Mouse (Mus musculus) thymus, adult 18-20 months (tissue): Measurements from ENCODE around the gene Trpv5.

Source experiments
- DNase-seq, 2 experiments: peaks; one replicate each; pipeline ENCODE4 v3.0.0; 2022; ENCODE audit warnings: mixed read lengths in 2 of 2

The Trpv5 gene

GRCm38 (mm10) chr6:41680669-41681068 lies at the start of gene Trpv5:
Gene Trpv5, minus strand, starts transcription at chr6:41680769.
- no peak for DNase-seq

GRCm38 (mm10) chr6:41727989-41728609 lies 47.5 kb upstream of the Trpv5 start:
- peak; percentile 9 to 14 for DNase-seq

- DNase-seq = no peak
These were observed 40.9 kb upstream of the Trpv5 start for GRCm38 (mm10) chr6:41721430-41721829.

GRCm38 (mm10) chr6:41710281-41710680 lies 29.7 kb upstream of the Trpv5 start:
- DNase-seq = no peak

- DNase-seq = no peak
These were observed 25.7 kb upstream of the Trpv5 start for GRCm38 (mm10) chr6:41706275-41706674.

- DNase-seq = no peak
These were observed 23.6 kb upstream of the Trpv5 start, which contains the start of gene Kel for GRCm38 (mm10) chr6:41704123-41704522. Gene Kel, minus strand, starts transcription at chr6:41704339.

- DNase-seq = peak; percentile 22 to 23
These were observed 22.4 kb upstream of the Trpv5 start for GRCm38 (mm10) chr6:41702928-41703327.

- DNase-seq = no peak
These were observed 20.7 kb upstream of the Trpv5 start for GRCm38 (mm10) chr6:41701245-41701644.

GRCm38 (mm10) chr6:41694407-41694806 lies 13.8 kb upstream of the Trpv5 start:
- DNase-seq = no peak

GRCm38 (mm10) chr6:41692200-41692599 lies 11.6 kb upstream of the Trpv5 start:
- no peak for DNase-seq

GRCm38 (mm10) chr6:41685596-41685995 lies 5.0 kb upstream of the Trpv5 start:
- DNase-seq = no peak

GRCm38 (mm10) chr6:41684911-41685310 lies 4.3 kb upstream of the Trpv5 start:
- DNase-seq = no peak

GRCm38 (mm10) chr6:41684131-41684530 lies 3.6 kb upstream of the Trpv5 start, which contains the start of gene Llcfc1:
Gene Llcfc1, plus strand, starts transcription at chr6:41684431.
- no peak for DNase-seq

- no peak for DNase-seq
These were observed 1.1 kb upstream of the Trpv5 start for GRCm38 (mm10) chr6:41681656-41682055.

GRCm38 (mm10) chr6:41676530-41676929 lies 4.0 kb downstream of the Trpv5 start:
- no peak for DNase-seq

GRCm38 (mm10) chr6:41662320-41662719 lies 18.2 kb downstream of the Trpv5 start:
- DNase-seq = no peak

GRCm38 (mm10) chr6:41658487-41658886 lies 22.1 kb downstream of the Trpv5 start:
- DNase-seq = no peak

- no peak for DNase-seq
These were observed 25.9 kb downstream of the Trpv5 start for GRCm38 (mm10) chr6:41654648-41655047.

GRCm38 (mm10) chr6:41653173-41653572 lies 27.4 kb downstream of the Trpv5 start:
- no peak for DNase-seq

- DNase-seq = no peak
These were observed 33.9 kb downstream of the Trpv5 start for GRCm38 (mm10) chr6:41646672-41647071.

GRCm38 (mm10) chr6:41646220-41646619 lies 34.3 kb downstream of the Trpv5 start:
- no peak for DNase-seq

- DNase-seq = no peak
These were observed 37.3 kb downstream of the Trpv5 start for GRCm38 (mm10) chr6:41643227-41643626.

GRCm38 (mm10) chr6:41642765-41643164 lies 37.8 kb downstream of the Trpv5 start:
- DNase-seq = no peak

- DNase-seq = no peak
These were observed 39.2 kb downstream of the Trpv5 start for GRCm38 (mm10) chr6:41641173-41641866.
